Mouse (Mus musculus): ENCODE measurements around the gene Zfp367. TPM values are rescaled to one million over a fixed set of nuclear protein-coding genes. Genes with fewer than 3 reads are reported as not detected.

Gene Zfp367
- total and polyA plus RNA-seq, 2 experiments from 2014 or later = 4.1 to 9.1 TPM

GRCm38 (mm10) chr13:64178000-64178399 lies 25.0 kb upstream of the Zfp367 start:
- 84% methylated on average over 7 of the region's 7 CpGs for WGBS
- H3K9ac ChIP-seq = no peak overlapping the region
- H3K4me2 ChIP-seq (ENCODE audit: low read depth) = no peak overlapping the region
- ATAC-seq (no peak), DNase-seq (no peak)
- peaks cover 17% of the 10 kb centered on the region for H3K36me3 ChIP-seq (ENCODE audit: insufficient read depth)
- H3K27ac ChIP-seq (ENCODE audit: low read depth, low read length) = no peak overlapping the region
- no peaks in the 10 kb centered on the region for H3K9me3 ChIP-seq (ENCODE audit: low read length)
- no peaks in the 10 kb centered on the region for H3K27me3 ChIP-seq (ENCODE audit: insufficient read depth, low read length)
- H3K4me3 ChIP-seq (ENCODE audit: low read depth, low read length) = no peak overlapping the region
- no peaks in the 10 kb centered on the region for H3K4me1 ChIP-seq (ENCODE audit: insufficient read depth)
- no peak for TF ChIP-seq CTCF (IDR thresholded peaks at IDR 0.05; ENCODE audit: low read depth)

GRCm38 (mm10) chr13:64169746-64170145 lies 16.7 kb upstream of the Zfp367 start:
- no peak overlapping the region for H3K4me3 ChIP-seq (ENCODE audit: low read depth, low read length)
- DNase-seq (peak; percentile 11), ATAC-seq (no peak)
- H3K27ac ChIP-seq (ENCODE audit: low read depth, low read length) = no peak overlapping the region
- no peak overlapping the region for H3K4me2 ChIP-seq (ENCODE audit: low read depth)
- H3K9ac ChIP-seq = no peak overlapping the region
- TF ChIP-seq CTCF (IDR thresholded peaks at IDR 0.05; ENCODE audit: low read depth) = no peak
- H3K36me3 ChIP-seq (ENCODE audit: insufficient read depth) = peaks cover 15% of the 10 kb centered on the region; the same call in 1 of the 2 replicates
- WGBS = 99% methylated on average over 25 of the region's 25 CpGs
- no peaks in the 10 kb centered on the region for H3K4me1 ChIP-seq (ENCODE audit: insufficient read depth)
- no peaks in the 10 kb centered on the region for H3K27me3 ChIP-seq (ENCODE audit: insufficient read depth, low read length)
- peaks cover 38% of the 10 kb centered on the region for H3K9me3 ChIP-seq (ENCODE audit: low read length)

- TF ChIP-seq CTCF (IDR thresholded peaks at IDR 0.05; ENCODE audit: low read depth) = no peak
- Histone ChIP-seq H3K4me1 (ENCODE audit: insufficient read depth) (no peaks in the 10 kb centered on the region), H3K9ac (peak overlapping the region; percentile 85), H3K4me3 (ENCODE audit: low read depth, low read length) (peak overlapping the region; percentile 78), H3K4me2 (ENCODE audit: low read depth) (peak overlapping the region; percentile 98), H3K9me3 (ENCODE audit: low read length) (peaks cover 6% of the 10 kb centered on the region), H3K27me3 (ENCODE audit: insufficient read depth, low read length) (no peaks in the 10 kb centered on the region), H3K27ac (ENCODE audit: low read depth, low read length) (no peak overlapping the region), H3K36me3 (ENCODE audit: insufficient read depth) (no peaks in the 10 kb centered on the region)
- DNase-seq (peak; percentile 2), ATAC-seq (no peak)
- WGBS = 35% methylated on average over 13 of the region's 13 CpGs
Observed at GRCm38 (mm10) chr13:64163147-64163715, 10.2 kb upstream of the Zfp367 start.

GRCm38 (mm10) chr13:64162626-64163025 lies 9.6 kb upstream of the Zfp367 start:
- ATAC-seq = no peak
- H3K27ac ChIP-seq (ENCODE audit: low read depth, low read length) = no peak overlapping the region

GRCm38 (mm10) chr13:64161916-64162611 lies 9.1 kb upstream of the Zfp367 start:
- Histone ChIP-seq H3K36me3 (ENCODE audit: insufficient read depth) (no peaks in the 10 kb centered on the region), H3K9ac (peak overlapping the region; percentile 85), H3K4me1 (ENCODE audit: insufficient read depth) (no peaks in the 10 kb centered on the region), H3K27me3 (ENCODE audit: insufficient read depth, low read length) (peaks cover under 1% of the 10 kb centered on the region; the same call in 1 of the 2 replicates), H3K9me3 (ENCODE audit: low read length) (no peaks in the 10 kb centered on the region), H3K4me2 (ENCODE audit: low read depth) (peak overlapping the region; percentile 98), H3K27ac (ENCODE audit: low read depth, low read length) (peak overlapping the region; percentile 85), H3K4me3 (ENCODE audit: low read depth, low read length) (peak overlapping the region; percentile 78)
- 2% methylated on average over 63 of the region's 71 CpGs for WGBS
- no peak for DNase-seq
- ATAC-seq = peak; percentile 47
- no peak for TF ChIP-seq CTCF (IDR thresholded peaks at IDR 0.05; ENCODE audit: low read depth)

More at GRCm38 (mm10) chr13:64162626-64163025, 9.6 kb upstream of the Zfp367 start:
- Histone ChIP-seq H3K4me2 (ENCODE audit: low read depth) (peak overlapping the region; percentile 98), H3K36me3 (ENCODE audit: insufficient read depth) (no peaks in the 10 kb centered on the region), H3K4me1 (ENCODE audit: insufficient read depth) (no peaks in the 10 kb centered on the region), H3K9me3 (ENCODE audit: low read length) (peaks cover 4% of the 10 kb centered on the region; the same call in 1 of the 2 replicates), H3K9ac (peak overlapping the region; percentile 85), H3K4me3 (ENCODE audit: low read depth, low read length) (peak overlapping the region; percentile 78), H3K27me3 (ENCODE audit: insufficient read depth, low read length) (no peaks in the 10 kb centered on the region)
- WGBS = 1% methylated on average over 14 of the region's 14 CpGs
- peak; percentile 31 for DNase-seq
- no peak for TF ChIP-seq CTCF (IDR thresholded peaks at IDR 0.05; ENCODE audit: low read depth)

GRCm38 (mm10) chr13:64161548-64161915 lies 8.5 kb upstream of the Zfp367 start, which contains the start of gene Habp4:
TSS of gene Habp4 (plus strand) at chr13:64161824.
- peak; percentile 97 for DNase-seq
- H3K4me1 ChIP-seq (ENCODE audit: insufficient read depth) = no peaks in the 10 kb centered on the region
- WGBS = under 1% methylated on average over 27 of the region's 31 CpGs

GRCm38 (mm10) chr13:64156966-64157365 lies 4.0 kb upstream of the Zfp367 start:
- Histone ChIP-seq H3K4me3 (ENCODE audit: low read depth, low read length) (no peak overlapping the region), H3K36me3 (ENCODE audit: insufficient read depth) (no peaks in the 10 kb centered on the region), H3K4me1 (ENCODE audit: insufficient read depth) (no peaks in the 10 kb centered on the region), H3K4me2 (ENCODE audit: low read depth) (no peak overlapping the region), H3K9me3 (ENCODE audit: low read length) (no peaks in the 10 kb centered on the region), H3K9ac (no peak overlapping the region), H3K27me3 (ENCODE audit: insufficient read depth, low read length) (peaks cover 7% of the 10 kb centered on the region; the same call in 1 of the 2 replicates), H3K27ac (ENCODE audit: low read depth, low read length) (no peak overlapping the region)
- TF ChIP-seq CTCF (IDR thresholded peaks at IDR 0.05; ENCODE audit: low read depth) = no peak
- DNase-seq (no peak), ATAC-seq (no peak)

More at GRCm38 (mm10) chr13:64161548-64161915, 8.5 kb upstream of the Zfp367 start, which contains the start of gene Habp4:
- peak; percentile 98 for ATAC-seq
- Histone ChIP-seq H3K9me3 (ENCODE audit: low read length) (no peaks in the 10 kb centered on the region), H3K36me3 (ENCODE audit: insufficient read depth) (no peaks in the 10 kb centered on the region), H3K27ac (ENCODE audit: low read depth, low read length) (peak within 1 kb of the TSS; percentile 85), H3K9ac (peak within 1 kb of the TSS; percentile 85), H3K4me3 (ENCODE audit: low read depth, low read length) (peak within 1 kb of the TSS; percentile 78), H3K4me2 (ENCODE audit: low read depth) (peak within 1 kb of the TSS; percentile 98), H3K27me3 (ENCODE audit: insufficient read depth, low read length) (peaks cover 3% of the 10 kb centered on the region; the same call in 1 of the 2 replicates)
- TF ChIP-seq CTCF (IDR thresholded peaks at IDR 0.05; ENCODE audit: low read depth) = no peak
